Mouse (Mus musculus) forebrain, embryonic 12.5 days (tissue): ENCODE data around the gene Inha. TPM values are rescaled to one million over a fixed set of nuclear protein-coding genes. Genes with fewer than 3 reads are reported as not detected.

Experiments used
- ATAC-seq: fragments of 200-750 bp; cut with Nextera tagmentation; 2 replicates; pipeline ENCODE4 v1.8.0; 2017; ENCODE audit warnings: moderate TSS enrichment; ENCODE audit not compliant: low FRiP score
- H3K27ac ChIP-seq: fragments of 300-500 bp; sonication (generic); 2 replicates; pipeline ENCODE4 v1.5.1; 2016; ENCODE audit warnings: mild to moderate bottlenecking
- H3K27me3 ChIP-seq: fragments of 300-500 bp; sonication (generic); 2 replicates; pipeline ENCODE4 v1.6.1; 2016; ENCODE audit warnings: mild to moderate bottlenecking
- H3K36me3 ChIP-seq: fragments of 300-500 bp; sonication (generic); replicated peaks from 2 replicates; pipeline ENCODE4 v1.6.1; 2016; ENCODE audit warnings: mild to moderate bottlenecking
- H3K4me1 ChIP-seq: fragments of 300-500 bp; sonication (generic); 2 replicates; pipeline ENCODE4 v1.6.1; 2016
- H3K4me2 ChIP-seq: fragments of 300-500 bp; sonication (generic); 2 replicates; pipeline ENCODE4 v1.6.1; 2016; ENCODE audit warnings: mild to moderate bottlenecking, moderate library complexity
- H3K4me3 ChIP-seq: fragments of 300-500 bp; sonication (generic); replicated peaks from 2 replicates; pipeline ENCODE4 v1.5.1; 2016; ENCODE audit warnings: mild to moderate bottlenecking
- H3K9ac ChIP-seq: fragments of 300-500 bp; sonication (generic); 2 replicates; pipeline ENCODE4 v1.6.1; 2016; ENCODE audit warnings: mild to moderate bottlenecking
- H3K9me3 ChIP-seq: fragments of 300-500 bp; sonication (generic); 2 replicates; pipeline ENCODE4 v1.6.1; 2016
- WGBS: fragments of 180-500 bp; shearing (Covaris S2); methylation state at CpG from one replicate; pipeline ENCODE4 v1.1.7; 2016; 5-methylcytosine and 5-hydroxymethylcytosine counted together
- polyA plus RNA-seq: library from polyadenylated mRNA; unstranded; fragments of >200 nt; fragmentation: Nextera tagmentation; extraction: Ambion mirVana; gene quantifications from 2 replicates; pipeline ENCODE4 v1.2.1, GENCODE M21; 2016

Gene Inha
- polyA plus RNA-seq, 1 experiment from 2014 or later, result 6.6 TPM

DNA sequence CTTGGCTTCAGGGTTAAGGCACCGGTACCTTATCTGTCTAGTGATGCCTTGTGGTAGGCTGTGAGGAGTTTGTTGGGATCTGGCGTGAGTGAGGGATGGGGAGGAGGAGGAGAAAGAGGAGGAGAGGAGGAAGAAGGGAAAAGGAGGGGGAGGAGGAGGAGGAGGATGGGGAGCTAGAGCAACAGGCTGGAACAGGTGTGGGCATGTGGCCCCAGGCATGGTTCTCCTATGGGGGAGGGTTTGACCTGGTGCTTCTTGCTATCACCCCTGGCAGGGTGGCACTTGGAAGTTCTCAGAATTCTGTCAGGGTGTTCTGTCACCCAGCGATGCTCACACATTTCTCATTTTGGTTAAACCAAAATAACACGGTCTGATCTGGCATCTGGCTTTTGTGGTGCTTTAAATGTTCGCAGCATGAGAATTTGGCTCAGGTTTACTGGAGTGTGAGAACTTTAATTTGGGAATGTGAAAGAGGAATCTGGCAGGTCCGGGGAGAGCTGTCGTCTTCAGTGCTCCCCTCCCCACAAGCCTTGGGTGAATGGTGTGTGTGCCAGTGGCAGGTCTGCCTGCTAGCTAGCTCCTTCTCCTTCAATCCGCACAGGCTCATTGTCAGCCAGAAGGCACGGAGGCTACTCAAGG lies 49.4 kb downstream of the Inha start:
- no peak overlapping the region for H3K27ac ChIP-seq
- WGBS, result 89% methylated on average over 9 of the region's 9 CpGs
- peaks cover 55% of the 10 kb centered on the region for H3K36me3 ChIP-seq
- no peak for ATAC-seq
- no peaks in the 10 kb centered on the region for H3K27me3 ChIP-seq
- no peaks in the 10 kb centered on the region for H3K9me3 ChIP-seq
- no peak overlapping the region for H3K4me2 ChIP-seq
- no peak overlapping the region for H3K9ac ChIP-seq
- H3K4me3 ChIP-seq, result no peak overlapping the region
- H3K4me1 ChIP-seq, result peaks cover 16% of the 10 kb centered on the region

DNA sequence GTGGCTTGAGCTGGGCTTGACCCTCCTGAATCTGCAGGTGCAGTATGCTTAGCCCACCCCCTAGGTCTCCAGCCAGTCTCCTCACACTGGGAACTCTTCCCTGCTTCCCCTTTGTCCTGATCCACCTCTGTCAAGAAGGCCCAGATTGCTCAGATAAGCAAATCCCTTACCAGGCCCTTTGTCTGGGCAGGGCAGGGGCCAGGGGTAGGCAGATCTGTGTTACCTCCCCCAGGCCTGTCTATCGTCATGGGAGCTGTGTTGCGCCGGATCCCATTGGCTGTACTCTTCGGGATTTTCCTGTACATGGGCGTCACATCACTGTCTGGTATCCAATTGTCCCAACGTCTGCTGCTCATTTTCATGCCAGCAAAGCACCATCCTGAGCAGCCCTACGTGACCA lies 50.2 kb downstream of the Inha start:
- no peak for ATAC-seq
- peaks cover 47% of the 10 kb centered on the region for H3K36me3 ChIP-seq
- H3K9ac ChIP-seq, result no peak overlapping the region
- H3K27me3 ChIP-seq, result no peaks in the 10 kb centered on the region
- no peak overlapping the region for H3K4me3 ChIP-seq
- no peak overlapping the region for H3K27ac ChIP-seq
- H3K4me2 ChIP-seq, result no peak overlapping the region
- WGBS, result 89% methylated on average over 7 of the region's 7 CpGs
- peaks cover 16% of the 10 kb centered on the region for H3K4me1 ChIP-seq
- H3K9me3 ChIP-seq, result no peaks in the 10 kb centered on the region

DNA sequence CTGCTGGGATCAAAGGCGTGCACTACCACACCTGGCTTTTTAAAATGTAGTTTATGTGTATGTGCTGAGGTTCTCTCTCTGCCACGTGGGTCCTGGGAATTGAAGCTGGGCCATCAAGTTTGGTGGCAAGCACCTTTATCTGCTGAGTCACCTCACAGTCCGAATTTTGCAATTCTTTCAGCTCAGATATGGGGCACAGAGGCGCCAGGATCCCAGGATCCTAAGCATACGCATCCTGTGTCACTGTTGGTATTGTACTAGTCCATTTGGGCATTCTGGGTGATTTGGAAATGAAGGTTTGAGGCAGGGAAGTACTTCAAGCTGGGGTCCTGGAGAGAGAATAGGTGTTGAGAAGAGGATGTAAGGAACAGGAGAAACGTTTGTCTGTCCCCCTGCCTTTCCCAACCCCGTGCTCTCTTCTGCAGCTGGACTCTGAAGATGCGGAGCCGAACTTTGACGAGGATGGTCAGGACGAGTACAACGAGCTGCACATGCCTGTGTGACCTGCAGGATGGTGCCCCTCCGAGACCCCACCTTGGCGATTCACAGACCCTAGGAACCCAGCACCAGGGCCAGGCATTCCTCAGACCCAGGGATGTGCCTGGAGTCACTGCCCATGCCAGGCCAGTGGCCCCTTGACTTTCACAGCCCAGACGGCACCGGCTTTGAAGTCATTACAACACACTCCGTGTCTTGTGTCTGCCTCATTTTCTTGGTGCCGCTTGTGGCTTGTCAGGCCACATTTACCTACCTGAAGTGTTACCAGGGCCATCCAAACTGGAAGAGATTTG lies 51.7 kb downstream of the Inha start:
- WGBS, result 84% methylated on average over 18 of the region's 18 CpGs

DNA sequence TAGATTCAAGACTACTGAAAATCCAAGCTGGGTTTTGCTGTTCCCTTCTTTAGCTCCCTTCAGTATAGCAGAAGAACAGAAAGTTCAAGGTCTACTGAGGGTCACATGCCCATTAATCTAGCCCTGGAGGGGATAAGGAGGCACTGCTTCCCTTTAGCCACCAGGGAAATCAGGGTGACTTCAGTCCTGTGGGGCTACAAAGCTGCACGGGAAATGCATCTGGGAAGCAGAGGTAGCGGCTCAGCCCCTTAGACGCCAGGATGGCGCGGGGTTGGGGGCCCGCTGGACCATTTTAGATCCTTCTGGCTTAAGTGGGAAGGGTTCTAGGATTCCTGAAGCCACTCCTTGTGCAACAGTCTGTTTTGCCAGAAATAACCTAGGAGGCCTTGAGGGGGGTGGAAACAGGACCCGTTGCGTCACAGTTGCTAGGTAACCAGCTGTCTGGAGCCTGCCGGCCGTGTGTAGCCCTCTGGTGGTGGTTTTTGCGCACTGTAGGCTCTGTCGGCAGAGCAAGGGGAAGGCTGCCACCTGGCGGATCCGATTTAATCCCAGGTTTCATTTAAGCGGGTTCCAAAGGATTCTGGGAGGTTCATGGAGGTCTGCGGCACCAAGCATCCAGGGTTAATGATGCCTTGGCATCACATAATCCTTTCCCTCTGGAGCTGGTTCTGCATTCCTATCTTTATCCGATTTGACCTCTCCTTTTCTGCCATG lies 52.5 kb downstream of the Inha start:
- peak; percentile 92 for ATAC-seq
- Histone ChIP-seq H3K27ac (peak overlapping the region; percentile 50; the same call in 1 of the 2 replicates), H3K27me3 (peaks cover 4% of the 10 kb centered on the region; the same call in 1 of the 2 replicates), H3K9me3 (no peaks in the 10 kb centered on the region), H3K36me3 (peaks cover 26% of the 10 kb centered on the region), H3K4me3 (0 out of 2 replicates have a peak overlapping the region, but pooled peaks have one; percentile 2), H3K4me2 (peak overlapping the region; percentile 48), H3K9ac (peak overlapping the region; percentile 38; the same call in 1 of the 2 replicates), H3K4me1 (peaks cover 16% of the 10 kb centered on the region)
- WGBS, result 10% methylated on average over 17 of the region's 17 CpGs

More for the DNA sequence above, 51.7 kb downstream of the Inha start:
- Histone ChIP-seq H3K36me3 (peaks cover 32% of the 10 kb centered on the region), H3K4me3 (no peak overlapping the region), H3K27me3 (0 out of 2 replicates have a peak, but pooled peaks cover 4% of the 10 kb centered on the region), H3K27ac (peak overlapping the region; percentile 50; the same call in 1 of the 2 replicates), H3K9me3 (no peaks in the 10 kb centered on the region), H3K4me2 (0 out of 2 replicates have a peak overlapping the region, but pooled peaks have one; percentile 48), H3K9ac (0 out of 2 replicates have a peak overlapping the region, but pooled peaks have one; percentile 1), H3K4me1 (peaks cover 16% of the 10 kb centered on the region)
- peak; percentile 5; the same call in 1 of the 2 replicates for ATAC-seq

Other genes with a start within 250 kb of the Inha start
- 6.8 and 7.5 TPM in 2 replicates for gene Ptprn, start 242.6 kb upstream of the Inha start, polyA plus RNA-seq
- gene Resp18, start 228.7 kb upstream of the Inha start, polyA plus RNA-seq, result 29.2 and 32.8 TPM in 2 replicates
- gene Dnpep, start 189.1 kb upstream of the Inha start, polyA plus RNA-seq, result 137 and 140 TPM in 2 replicates
- 0.74 and 0.78 TPM in 2 replicates for gene Des, start 146.7 kb upstream of the Inha start, polyA plus RNA-seq
- gene Speg, start 131.8 kb upstream of the Inha start, polyA plus RNA-seq, result 10.0 and 11.3 TPM in 2 replicates
- 54.8 and 55.8 TPM in 2 replicates for gene Gmppa, start 71.1 kb upstream of the Inha start, polyA plus RNA-seq
- gene Asic4, start 56.6 kb upstream of the Inha start, polyA plus RNA-seq, result 6.4 and 8.2 TPM in 2 replicates
- gene Chpf, start 27.8 kb upstream of the Inha start, polyA plus RNA-seq, result 21.6 and 25.8 TPM in 2 replicates
- 20.8 and 24.1 TPM in 2 replicates for gene Tmem198, start 27.5 kb upstream of the Inha start, polyA plus RNA-seq
- gene Obsl1, start 625 bp upstream of the Inha start, polyA plus RNA-seq, result 31.8 and 36.8 TPM in 2 replicates
- gene Stk11ip, start 14.5 kb downstream of the Inha start, polyA plus RNA-seq, result 24.4 and 27.8 TPM in 2 replicates
- gene Slc4a3, start 39.2 kb downstream of the Inha start, polyA plus RNA-seq, result 22.4 and 29.4 TPM in 2 replicates